10 mouse cellular contexts compared by ENCODE assay signal in genomic region chr2:64904877-64905276, GRCm38 (mm10).
A peak's percentile ranks its signal among the peaks of the same experiment; 100 is the strongest.
DNase-seq lines count a peak whose midpoint lies in the region; ATAC-seq lines count a peak whose summit lies in the region.
"Had no signal": no experiment of that assay in that cellular context is flagged by ENCODE, and none has a peak within 500 bp of the region (broad histone marks: within the 10 kb centered on the region; RNA-seq: fewer than 3 reads in every experiment).

No protein-coding gene starts in this region.

- no peak overlapping the region for H3K27ac ChIP-seq in hindbrain, embryonic 11.5 days (ENCODE audit: low read depth, low read length)
- H3K27ac ChIP-seq in hindbrain, embryonic 10.5 days, result no peak overlapping the region
- H3K27ac ChIP-seq in midbrain, embryonic 14.5 days (replicated peaks; ENCODE audit: low read depth, low read length), result no peak overlapping the region
- no peak overlapping the region for H3K27ac ChIP-seq in midbrain, embryonic 11.5 days (ENCODE audit: low read depth, low read length)
- H3K27ac ChIP-seq in forebrain, embryonic 13.5 days, result no peak overlapping the region
- H3K27ac ChIP-seq in neural tube, embryonic 14.5 days (ENCODE audit: low read depth, low read length), result no peak overlapping the region

- H3K4me3 ChIP-seq in hindbrain, embryonic 11.5 days (ENCODE audit: low read depth, low read length), result no peak overlapping the region
- H3K4me3 ChIP-seq in hindbrain, embryonic 10.5 days, result no peak overlapping the region
- H3K4me3 ChIP-seq in midbrain, embryonic 14.5 days (replicated peaks; ENCODE audit: low read depth, low read length), result no peak overlapping the region
- no peak overlapping the region for H3K4me3 ChIP-seq in midbrain, embryonic 11.5 days (ENCODE audit: low read depth, low read length)
- H3K4me3 ChIP-seq in forebrain, embryonic 13.5 days, result no peak overlapping the region
- no peak overlapping the region for H3K4me3 ChIP-seq in neural tube, embryonic 14.5 days (ENCODE audit: low read depth, low read length)

- no peaks in the 10 kb centered on the region for H3K4me1 ChIP-seq in hindbrain, embryonic 11.5 days (replicated peaks; ENCODE audit: control insufficient read depth, insufficient read depth, low read length)
- H3K4me1 ChIP-seq in hindbrain, embryonic 10.5 days (replicated peaks), result no peaks in the 10 kb centered on the region
- no peaks in the 10 kb centered on the region for H3K4me1 ChIP-seq in midbrain, embryonic 14.5 days (ENCODE audit: control insufficient read depth, insufficient read depth, low read length)
- H3K4me1 ChIP-seq in midbrain, embryonic 11.5 days (ENCODE audit: control insufficient read depth, insufficient read depth, low read length), result no peaks in the 10 kb centered on the region
- H3K4me1 ChIP-seq in forebrain, embryonic 13.5 days, result no peaks in the 10 kb centered on the region
- no peaks in the 10 kb centered on the region for H3K4me1 ChIP-seq in neural tube, embryonic 14.5 days (ENCODE audit: control insufficient read depth, insufficient read depth, low read length)

- DNase-seq in hindbrain, embryonic 11.5 days (ENCODE audit: low spot score), result peak; percentile 37
- no peak for DNase-seq in hindbrain, embryonic 10.5 days (ENCODE audit: low spot score)
- peak; percentile 85 for DNase-seq in midbrain, embryonic 14.5 days
- no peak for DNase-seq in midbrain, embryonic 11.5 days (ENCODE audit: low spot score, missing footprints)
- DNase-seq in ovary, postnatal 10 days (ENCODE audit: low spot score), result no peak
- DNase-seq in lung, postnatal 4 days, result no peak
- DNase-seq: cerebellum, adult 9-11 months had no signal

- H3K36me3 ChIP-seq in hindbrain, embryonic 11.5 days (ENCODE audit: control insufficient read depth, insufficient read depth, low read length), result no peaks in the 10 kb centered on the region
- no peaks in the 10 kb centered on the region for H3K36me3 ChIP-seq in hindbrain, embryonic 10.5 days
- H3K36me3 ChIP-seq in midbrain, embryonic 14.5 days (ENCODE audit: control insufficient read depth, insufficient read depth, low read length), result no peaks in the 10 kb centered on the region
- H3K36me3 ChIP-seq in midbrain, embryonic 11.5 days (ENCODE audit: control insufficient read depth, insufficient read depth, low read length), result no peaks in the 10 kb centered on the region
- H3K36me3 ChIP-seq in forebrain, embryonic 13.5 days (ENCODE audit: poor library complexity, severe bottlenecking), result no peaks in the 10 kb centered on the region
- H3K36me3 ChIP-seq in neural tube, embryonic 14.5 days (ENCODE audit: control insufficient read depth, insufficient read depth, low read length), result no peaks in the 10 kb centered on the region

- no peak overlapping the region for H3K4me2 ChIP-seq in hindbrain, embryonic 11.5 days (replicated peaks; ENCODE audit: low read depth, low read length)
- no peak overlapping the region for H3K4me2 ChIP-seq in midbrain, embryonic 14.5 days (ENCODE audit: low read length)
- H3K4me2 ChIP-seq in midbrain, embryonic 11.5 days, result no peak overlapping the region
- no peak overlapping the region for H3K4me2 ChIP-seq in forebrain, embryonic 13.5 days
- no peak overlapping the region for H3K4me2 ChIP-seq in neural tube, embryonic 14.5 days (ENCODE audit: low read depth, low read length)

- H3K27me3 ChIP-seq in hindbrain, embryonic 11.5 days (ENCODE audit: control insufficient read depth, insufficient read depth, low read length), result no peaks in the 10 kb centered on the region
- H3K27me3 ChIP-seq in hindbrain, embryonic 10.5 days (ENCODE audit: insufficient read depth, poor library complexity, severe bottlenecking), result no peaks in the 10 kb centered on the region
- H3K27me3 ChIP-seq in midbrain, embryonic 14.5 days (ENCODE audit: control insufficient read depth, insufficient read depth, low read length), result no peaks in the 10 kb centered on the region
- no peaks in the 10 kb centered on the region for H3K27me3 ChIP-seq in midbrain, embryonic 11.5 days (ENCODE audit: control insufficient read depth, insufficient read depth, low read length)
- H3K27me3 ChIP-seq in forebrain, embryonic 13.5 days, result no peaks in the 10 kb centered on the region
- no peaks in the 10 kb centered on the region for H3K27me3 ChIP-seq in neural tube, embryonic 14.5 days (ENCODE audit: control insufficient read depth, insufficient read depth, low read length)
- H3K27me3 ChIP-seq: CH12.LX had no signal

- WGBS in hindbrain, embryonic 11.5 days, result 92% methylated on average over 5 of the region's 5 CpGs
- 85% methylated on average over 5 of the region's 5 CpGs for WGBS in hindbrain, embryonic 10.5 days
- 80% methylated on average over 5 of the region's 5 CpGs for WGBS in midbrain, embryonic 14.5 days
- 83% methylated on average over 5 of the region's 5 CpGs for WGBS in midbrain, embryonic 11.5 days
- WGBS in forebrain, embryonic 13.5 days, result 73% methylated on average over 5 of the region's 5 CpGs
- WGBS in neural tube, embryonic 14.5 days, result 85% methylated on average over 5 of the region's 5 CpGs

- H3K9me3 ChIP-seq in hindbrain, embryonic 11.5 days (ENCODE audit: control insufficient read depth, low read length), result no peaks in the 10 kb centered on the region
- no peaks in the 10 kb centered on the region for H3K9me3 ChIP-seq in hindbrain, embryonic 10.5 days
- H3K9me3 ChIP-seq in midbrain, embryonic 14.5 days (ENCODE audit: control insufficient read depth, low read length), result no peaks in the 10 kb centered on the region
- H3K9me3 ChIP-seq in midbrain, embryonic 11.5 days (ENCODE audit: control insufficient read depth, low read length), result no peaks in the 10 kb centered on the region
- H3K9me3 ChIP-seq in forebrain, embryonic 13.5 days (replicated peaks), result no peaks in the 10 kb centered on the region
- H3K9me3 ChIP-seq in neural tube, embryonic 14.5 days (ENCODE audit: control insufficient read depth, low read length), result no peaks in the 10 kb centered on the region

- ATAC-seq in hindbrain, embryonic 11.5 days (ENCODE audit: low FRiP score), result no peak
- ATAC-seq in midbrain, embryonic 14.5 days (ENCODE audit: low FRiP score, low TSS enrichment), result peak; percentile 50; the same call in 1 of the 2 replicates
- ATAC-seq in midbrain, embryonic 11.5 days (ENCODE audit: low FRiP score), result no peak
- ATAC-seq in forebrain, embryonic 13.5 days, result 0 out of 2 replicates have a peak, but pooled peaks have one; percentile 61
- ATAC-seq in neural tube, embryonic 14.5 days (ENCODE audit: low read depth), result peak; percentile 78; the same call in 1 of the 2 replicates

- no peak overlapping the region for H3K9ac ChIP-seq in hindbrain, embryonic 11.5 days (ENCODE audit: low read depth, low read length)
- no peak overlapping the region for H3K9ac ChIP-seq in midbrain, embryonic 14.5 days (replicated peaks; ENCODE audit: low read length)
- no peak overlapping the region for H3K9ac ChIP-seq in midbrain, embryonic 11.5 days (ENCODE audit: low read length)
- no peak overlapping the region for H3K9ac ChIP-seq in forebrain, embryonic 13.5 days
- no peak overlapping the region for H3K9ac ChIP-seq in neural tube, embryonic 14.5 days (replicated peaks; ENCODE audit: low read depth, low read length)

Comparison
In these comparisons a context has a peak if more than half of its experiments do, and no peak if none do; other contexts are left out.
1. ATAC-seq: peak in midbrain, embryonic 14.5 days (single experiment), forebrain, embryonic 13.5 days (single experiment) and neural tube, embryonic 14.5 days (single experiment); none in hindbrain, embryonic 11.5 days (single experiment) and midbrain, embryonic 11.5 days (single experiment).
2. DNase-seq: peak in hindbrain, embryonic 11.5 days (single experiment) and midbrain, embryonic 14.5 days (single experiment); none in hindbrain, embryonic 10.5 days (single experiment), midbrain, embryonic 11.5 days (single experiment), ovary, postnatal 10 days (single experiment) and lung, postnatal 4 days (0 of 2).